Mouse (Mus musculus): Measurements from ENCODE around the gene Fgf2. TPM values are rescaled to one million over a fixed set of nuclear protein-coding genes. Genes with fewer than 3 reads are reported as not detected.

The Fgf2 gene
- total RNA-seq, 2 experiments from 2014 or later: 7.7 to 10.0 TPM

- TF ChIP-seq CTCF (conservative IDR thresholded peaks at IDR 0.05): no peak
- H3K27ac ChIP-seq: no peak overlapping the region
- DNase-seq (ENCODE audit: low spot score in 2 of 2): no peak
- H3K4me3 ChIP-seq: no peak overlapping the region
Observed at GRCm38 (mm10) chr3:37366381-37367053, 18.4 kb downstream of the Fgf2 start.

GRCm38 (mm10) chr3:37370407-37370806, 22.3 kb downstream of the Fgf2 start:
- Histone ChIP-seq H3K4me3 (no peak overlapping the region), H3K27ac (no peak overlapping the region)
- no peak for TF ChIP-seq CTCF (conservative IDR thresholded peaks at IDR 0.05)
- DNase-seq (ENCODE audit: low spot score in 2 of 2): no peak

GRCm38 (mm10) chr3:37373712-37374111, 25.6 kb downstream of the Fgf2 start:
- H3K27ac ChIP-seq: no peak overlapping the region
- H3K4me3 ChIP-seq: no peak overlapping the region
- no peak for TF ChIP-seq CTCF (conservative IDR thresholded peaks at IDR 0.05)
- DNase-seq (ENCODE audit: low spot score in 2 of 2): no peak

DNA sequence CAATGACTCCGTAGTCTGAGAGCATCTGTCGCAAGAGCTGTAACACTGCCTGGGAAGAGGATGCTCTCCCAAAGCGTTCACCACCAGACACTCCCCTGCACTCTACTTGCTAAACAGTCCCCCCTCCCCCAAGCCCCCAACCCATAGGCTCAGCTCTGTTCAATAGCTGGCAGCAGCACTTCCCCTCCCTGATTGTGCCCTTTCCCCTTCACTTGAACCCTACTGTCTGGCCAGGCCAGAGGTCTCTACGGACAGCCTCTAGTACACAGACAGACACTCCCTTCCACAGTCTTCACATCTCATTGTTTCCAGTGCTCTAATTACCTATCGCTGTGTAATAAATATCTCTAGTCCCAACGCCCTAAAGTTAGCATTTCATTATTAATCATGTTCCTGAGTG, 29.8 kb downstream of the Fgf2 start:
- no peak overlapping the region for H3K27ac ChIP-seq
- no peak for DNase-seq (ENCODE audit: low spot score in 2 of 2)
- TF ChIP-seq CTCF (conservative IDR thresholded peaks at IDR 0.05): no peak
- H3K4me3 ChIP-seq: no peak overlapping the region

DNA sequence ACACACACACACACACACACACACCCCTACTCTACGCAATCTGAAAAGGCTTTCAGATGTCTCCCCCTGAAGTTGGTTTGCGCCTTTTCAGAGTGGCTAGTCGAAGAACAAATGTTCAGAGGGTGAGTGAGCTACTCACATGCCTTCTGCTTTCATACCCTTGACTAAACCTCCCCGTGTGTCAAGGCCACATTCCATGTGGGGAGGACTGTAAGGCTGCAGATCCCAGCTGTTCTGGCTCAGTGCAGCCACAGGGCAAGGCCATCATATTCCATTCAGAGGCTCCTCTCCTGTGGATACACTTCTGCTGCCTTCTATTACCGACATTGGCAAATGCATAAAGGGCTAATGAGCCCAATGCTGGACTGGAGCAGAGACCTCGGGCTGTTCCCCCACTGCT, 30.3 kb downstream of the Fgf2 start:
- Histone ChIP-seq H3K4me3 (no peak overlapping the region), H3K27ac (no peak overlapping the region)
- no peak for TF ChIP-seq CTCF (conservative IDR thresholded peaks at IDR 0.05)
- no peak for DNase-seq (ENCODE audit: low spot score in 2 of 2)

DNA sequence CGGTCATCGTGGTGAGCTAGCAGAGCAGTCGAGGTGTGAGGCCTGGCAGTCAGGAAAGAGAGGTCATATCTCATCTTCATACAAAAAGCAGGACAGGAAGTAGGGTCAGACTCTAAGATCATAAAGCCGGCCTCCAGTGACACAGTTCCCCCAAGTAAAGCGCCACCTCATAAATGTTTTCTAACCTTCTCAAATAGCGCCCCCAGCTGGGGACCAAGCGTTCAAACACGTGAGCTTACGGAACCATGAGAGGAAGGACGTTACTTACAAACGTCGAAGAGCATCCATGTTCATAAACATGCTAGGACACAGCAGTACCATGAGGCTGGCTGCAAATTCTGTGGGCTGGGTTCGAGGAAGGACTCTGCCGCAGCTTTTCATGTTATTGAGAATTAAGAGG, 31.1 kb downstream of the Fgf2 start:
- H3K4me3 ChIP-seq: no peak overlapping the region
- no peak overlapping the region for H3K27ac ChIP-seq
- TF ChIP-seq CTCF (conservative IDR thresholded peaks at IDR 0.05): peak; percentile 30
- no peak for DNase-seq (ENCODE audit: low spot score in 2 of 2)

GRCm38 (mm10) chr3:37379930-37380881, 32.1 kb downstream of the Fgf2 start:
- TF ChIP-seq CTCF (conservative IDR thresholded peaks at IDR 0.05): no peak
- no peak overlapping the region for H3K27ac ChIP-seq
- H3K4me3 ChIP-seq: no peak overlapping the region
- DNase-seq (ENCODE audit: low spot score in 2 of 2): no peak

DNA sequence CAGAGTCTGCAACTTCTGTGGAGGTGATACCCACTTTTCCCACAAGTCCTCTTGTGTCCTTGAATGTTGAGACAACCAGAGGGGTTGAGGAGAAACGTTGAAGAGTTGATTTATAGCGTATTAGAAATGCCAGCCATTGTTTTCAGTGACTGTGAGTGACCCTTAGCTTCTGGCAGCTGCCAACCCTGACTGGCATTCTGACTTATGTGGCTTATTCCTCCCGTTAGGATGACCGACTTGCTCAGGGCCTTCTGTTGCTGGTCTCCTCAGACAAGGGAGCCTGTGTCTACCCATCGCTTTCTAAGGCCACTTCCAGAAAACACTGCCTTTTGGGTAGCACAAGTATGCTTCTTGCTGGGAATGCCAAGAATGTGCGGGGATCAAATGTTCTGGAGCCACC, 33.3 kb downstream of the Fgf2 start:
- no peak overlapping the region for H3K27ac ChIP-seq

GRCm38 (mm10) chr3:37383096-37383765, 35.1 kb downstream of the Fgf2 start:
- H3K4me3 ChIP-seq: no peak overlapping the region
- TF ChIP-seq CTCF (conservative IDR thresholded peaks at IDR 0.05): peak; percentile 27
- no peak for DNase-seq (ENCODE audit: low spot score in 2 of 2)
- no peak overlapping the region for H3K27ac ChIP-seq

More for the DNA sequence above, 33.3 kb downstream of the Fgf2 start:
- no peak for DNase-seq (ENCODE audit: low spot score in 2 of 2)
- no peak for TF ChIP-seq CTCF (conservative IDR thresholded peaks at IDR 0.05)
- no peak overlapping the region for H3K4me3 ChIP-seq

- Histone ChIP-seq H3K4me3 (no peak overlapping the region), H3K27ac (no peak overlapping the region)
- TF ChIP-seq CTCF (conservative IDR thresholded peaks at IDR 0.05): no peak
- DNase-seq (ENCODE audit: low spot score in 2 of 2): no peak
Observed at GRCm38 (mm10) chr3:37387310-37387709, 39.2 kb downstream of the Fgf2 start.

GRCm38 (mm10) chr3:37396930-37397608, 48.9 kb downstream of the Fgf2 start:
- no peak overlapping the region for H3K4me3 ChIP-seq
- no peak for DNase-seq (ENCODE audit: low spot score in 2 of 2)
- H3K27ac ChIP-seq: no peak overlapping the region
- TF ChIP-seq CTCF (conservative IDR thresholded peaks at IDR 0.05): no peak

DNA sequence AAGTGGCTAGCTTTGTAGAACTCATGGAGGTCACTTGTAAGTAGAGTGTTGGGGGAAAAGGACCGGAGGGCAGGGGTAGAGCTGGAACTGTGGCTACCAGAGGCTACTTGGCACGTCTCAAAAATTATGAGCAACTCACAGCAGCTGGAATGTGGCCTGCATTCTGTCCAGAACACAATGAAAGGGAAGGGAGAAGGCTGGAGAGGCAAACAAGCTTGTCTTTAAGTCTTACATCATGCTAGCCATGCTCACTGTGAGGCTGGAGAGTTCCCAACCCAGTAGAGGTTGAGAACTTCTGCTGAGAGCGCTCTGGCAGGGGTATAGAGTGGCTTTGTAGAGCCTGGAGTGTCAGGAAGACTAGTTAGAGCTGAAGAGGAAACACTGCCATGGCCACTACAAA, 49.5 kb downstream of the Fgf2 start:
- DNase-seq (ENCODE audit: low spot score in 2 of 2): no peak
- H3K27ac ChIP-seq: no peak overlapping the region
- TF ChIP-seq CTCF (conservative IDR thresholded peaks at IDR 0.05): no peak
- no peak overlapping the region for H3K4me3 ChIP-seq
